Mouse (Mus musculus): ENCODE results near the gene Slc11a1.
"Not testable (repeated sequence)": the region's sequence is repeated elsewhere in the genome, so short reads cannot be mapped to it uniquely, and the experiment has no call there.

The Slc11a1 gene

DNA sequence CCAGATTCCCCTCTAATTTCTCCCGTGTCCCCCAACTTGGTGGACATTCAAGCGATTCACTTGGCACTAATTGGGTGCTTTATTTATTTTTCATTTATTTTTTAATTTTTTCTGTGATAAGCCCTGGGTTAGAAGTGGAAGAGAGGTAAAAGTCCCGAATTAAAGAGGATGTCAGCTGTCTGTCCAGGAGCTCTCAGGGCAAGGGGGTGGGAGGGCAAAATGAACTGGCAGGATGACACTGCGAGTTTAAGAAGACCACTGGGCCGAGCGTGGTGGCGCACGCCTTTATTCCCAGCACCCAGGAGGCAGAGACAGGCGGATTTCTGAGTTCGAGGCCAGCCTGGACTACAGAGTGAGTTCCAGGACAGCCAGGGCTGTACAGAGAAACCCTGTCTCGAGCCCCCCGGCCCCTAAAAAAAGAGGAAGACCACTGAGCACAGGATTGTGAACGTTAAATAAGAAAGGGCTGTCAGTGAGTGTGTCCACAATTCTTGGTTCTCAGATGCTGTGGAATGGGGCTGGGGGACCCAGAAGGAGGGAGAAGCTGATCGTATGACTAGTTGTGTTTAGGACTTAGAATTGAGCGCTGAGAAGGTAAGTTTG, 12.5 kb downstream of the Slc11a1 start:
- ATAC-seq (ENCODE audit: low TSS enrichment), result no peak

DNA sequence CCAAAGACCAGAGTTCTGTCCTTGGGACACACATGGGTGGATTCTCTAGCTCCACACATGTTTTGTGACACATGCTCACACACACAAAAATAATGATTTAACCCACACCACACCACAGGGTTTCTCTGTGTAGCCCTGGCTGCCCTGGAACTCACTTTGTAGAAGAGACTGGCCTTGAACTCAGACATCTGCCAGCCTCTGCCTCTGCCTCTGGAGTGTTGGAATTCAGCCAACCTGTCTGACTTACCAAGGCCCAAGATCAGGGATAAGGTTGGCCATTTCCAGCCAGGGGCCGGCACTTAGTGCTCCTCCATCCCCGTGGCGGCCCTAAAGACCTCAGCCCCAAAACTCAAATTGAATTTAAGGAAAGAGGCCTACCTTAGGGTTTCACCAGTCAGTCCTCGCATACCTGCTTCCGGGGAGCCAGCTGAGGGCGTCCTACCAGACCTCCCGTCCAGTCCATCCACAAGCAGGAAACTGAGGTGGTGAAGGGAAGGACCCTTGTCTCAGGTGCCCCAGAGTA, 13.5 kb downstream of the Slc11a1 start:
- no peak for ATAC-seq (ENCODE audit: low TSS enrichment)

DNA sequence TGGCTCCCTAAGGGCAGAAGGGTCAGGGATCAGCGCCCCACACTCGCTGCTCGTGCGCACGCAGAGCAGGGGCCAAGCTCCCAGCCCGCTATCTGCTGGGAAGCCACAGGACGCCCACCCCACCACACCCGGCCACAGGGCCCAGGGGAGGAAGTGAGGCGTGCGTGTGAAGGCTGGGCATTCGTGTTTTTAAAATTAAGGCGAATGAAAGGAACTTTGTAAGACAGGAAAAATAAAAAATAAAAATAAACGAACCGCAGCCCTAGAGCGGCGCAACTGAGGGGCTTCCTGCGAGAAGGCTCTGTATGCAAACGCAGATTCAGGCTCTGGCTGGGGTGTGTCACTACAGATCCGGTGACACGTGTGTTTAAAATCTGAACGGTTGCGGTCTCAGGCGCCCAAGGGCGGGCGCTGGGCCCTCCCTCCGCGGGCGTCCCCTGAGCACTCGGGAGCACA, 14.9 kb downstream of the Slc11a1 start:
- ATAC-seq (ENCODE audit: low TSS enrichment), result no peak

DNA sequence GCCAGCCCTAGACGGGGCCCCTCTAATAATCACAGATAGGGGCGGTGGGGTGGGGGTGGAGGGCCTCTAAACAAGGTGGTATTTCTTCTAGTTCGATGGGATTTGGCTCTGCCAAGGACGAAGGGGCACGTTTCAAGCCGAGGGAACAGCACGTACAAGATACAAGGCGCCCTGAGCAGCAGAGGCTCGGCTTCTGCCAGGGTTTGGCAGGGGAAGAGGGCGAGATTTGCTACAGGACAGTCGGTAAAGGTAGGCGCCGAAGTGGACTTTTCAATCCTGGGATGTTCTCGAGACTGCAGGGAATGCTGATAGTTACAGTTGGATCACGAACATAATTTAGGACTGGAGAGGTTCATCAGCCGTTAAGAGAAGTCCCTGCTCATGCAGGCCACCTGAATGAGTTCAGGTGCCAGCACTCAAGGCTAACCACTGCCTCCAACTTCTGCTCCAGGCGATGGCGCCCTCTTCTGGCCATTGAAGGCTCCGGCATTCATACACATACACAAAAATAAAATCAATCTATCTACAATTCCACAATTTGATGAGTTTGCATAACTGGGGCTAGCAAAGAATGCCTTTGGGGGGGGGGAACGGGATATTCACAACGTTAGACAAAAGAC, 15.4 kb downstream of the Slc11a1 start:
- ATAC-seq (ENCODE audit: low TSS enrichment), result no peak

DNA sequence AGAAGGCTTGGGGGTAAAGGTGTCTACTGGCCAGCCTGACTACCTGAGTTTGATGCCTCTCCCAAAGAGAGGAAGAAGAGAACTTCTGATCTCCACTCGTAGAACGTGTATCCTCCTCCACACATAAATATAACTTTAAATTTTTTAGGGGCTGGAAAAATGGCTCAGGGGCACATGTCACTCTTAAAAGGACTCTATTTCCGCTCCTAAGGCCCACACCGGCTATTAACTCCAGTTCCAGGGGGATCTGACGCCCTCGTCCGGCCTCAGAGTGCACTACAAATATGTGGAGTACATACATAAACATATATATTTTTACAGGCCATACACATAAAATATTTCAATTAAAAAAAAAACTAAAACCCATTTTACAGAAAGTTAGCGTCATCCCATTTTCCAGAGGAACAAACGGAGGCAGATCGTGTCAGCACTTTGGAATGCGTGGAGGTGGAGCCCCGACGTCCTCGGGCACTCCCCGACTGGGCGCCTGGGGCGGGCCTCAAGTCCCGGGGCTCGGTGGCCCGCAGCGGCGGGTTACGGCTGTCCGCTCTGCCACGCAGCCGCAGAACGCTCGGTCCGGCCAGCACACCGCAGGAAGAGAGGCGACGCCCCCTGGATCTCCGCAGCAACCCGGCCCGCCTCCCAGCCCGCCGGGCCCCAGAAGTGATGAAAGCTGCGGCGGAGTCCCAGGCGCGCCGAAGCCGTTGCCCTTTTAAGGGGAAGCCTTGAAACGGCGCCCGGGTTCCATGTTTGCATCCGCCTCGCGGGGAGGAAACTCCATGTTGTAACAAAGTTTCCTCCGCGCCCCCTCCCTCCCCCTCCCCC, 16.1 kb downstream of the Slc11a1 start, which contains the start of gene Ctdsp1:
Gene Ctdsp1 (plus strand): TSS at position 586 of the 825 bp plus-strand sequence.
- peak; percentile 61 for ATAC-seq (ENCODE audit: low TSS enrichment)

- no peak for ATAC-seq (ENCODE audit: low TSS enrichment)
These were observed 16.9 kb downstream of the Slc11a1 start for GRCm38 (mm10) chr1:74391844-74392441.

DNA sequence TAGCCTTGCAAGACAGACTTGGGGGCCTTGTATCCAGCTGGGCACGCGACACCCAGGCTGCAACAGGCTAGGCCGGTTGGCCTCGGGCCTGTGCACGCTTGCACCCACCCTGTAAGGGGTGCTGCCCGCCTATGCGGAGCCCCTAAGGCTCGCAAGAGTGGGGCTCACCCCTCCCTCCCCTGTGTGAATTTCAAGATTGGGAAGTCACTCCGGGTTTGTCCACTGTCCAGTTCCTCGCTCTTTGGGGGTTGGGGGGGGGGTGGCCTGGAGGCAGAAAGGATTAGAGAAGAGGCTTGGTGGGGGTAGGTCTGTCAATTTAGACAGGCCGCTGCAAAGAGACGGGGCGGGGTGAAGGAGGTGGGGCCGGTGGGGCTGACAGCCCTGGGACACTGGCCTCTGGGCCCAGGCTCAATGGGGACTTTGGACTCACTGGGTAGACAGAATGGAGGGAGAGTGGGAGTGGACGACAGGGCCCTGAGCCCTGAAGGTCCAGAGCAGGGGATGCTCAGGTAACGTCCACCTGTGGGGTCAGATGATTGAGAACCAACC, 17.5 kb downstream of the Slc11a1 start:
- ATAC-seq (ENCODE audit: low TSS enrichment), result no peak

GRCm38 (mm10) chr1:74393010-74393409, 18.0 kb downstream of the Slc11a1 start:
- no peak for ATAC-seq (ENCODE audit: low TSS enrichment)

- ATAC-seq (ENCODE audit: low TSS enrichment), result no peak
These were observed 18.7 kb downstream of the Slc11a1 start for GRCm38 (mm10) chr1:74393697-74394096.

GRCm38 (mm10) chr1:74394311-74394710, 19.3 kb downstream of the Slc11a1 start:
- ATAC-seq (ENCODE audit: low TSS enrichment), result no peak

DNA sequence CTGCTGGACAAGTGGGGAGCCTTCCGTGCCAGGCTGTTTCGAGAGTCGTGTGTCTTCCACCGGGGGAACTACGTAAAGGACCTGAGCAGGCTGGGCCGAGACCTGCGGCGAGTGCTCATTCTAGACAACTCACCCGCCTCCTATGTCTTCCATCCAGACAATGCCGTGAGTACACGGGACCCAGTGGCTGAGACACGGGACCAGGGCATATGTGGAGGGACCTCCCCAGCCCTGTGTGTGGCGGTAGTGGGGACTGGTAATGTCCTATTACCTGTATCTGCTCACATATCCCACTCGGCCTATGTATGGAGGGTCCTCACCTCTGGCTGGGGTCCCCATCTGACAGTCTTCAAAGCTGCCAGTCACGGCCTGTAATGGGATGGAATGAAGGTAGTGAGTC, 19.9 kb downstream of the Slc11a1 start:
- ATAC-seq (ENCODE audit: low TSS enrichment), result no peak

DNA sequence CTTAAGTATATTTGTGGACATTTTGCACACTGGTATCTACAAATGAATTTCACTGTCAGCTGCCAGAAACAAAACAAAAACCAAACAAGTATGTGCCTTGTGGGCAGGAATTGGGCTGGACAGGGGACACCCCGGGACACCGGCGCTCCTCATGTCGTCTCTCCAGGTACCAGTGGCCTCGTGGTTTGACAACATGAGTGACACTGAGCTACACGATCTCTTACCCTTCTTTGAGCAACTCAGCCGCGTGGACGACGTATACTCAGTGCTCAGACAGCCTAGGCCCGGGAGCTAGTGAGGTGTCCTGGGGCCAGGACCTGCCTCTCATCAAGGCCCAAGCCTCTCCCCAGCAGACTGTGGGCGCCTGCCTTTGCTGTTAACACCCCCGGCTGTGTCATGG, 20.3 kb downstream of the Slc11a1 start:
- no peak for ATAC-seq (ENCODE audit: low TSS enrichment)

- ATAC-seq (ENCODE audit: low TSS enrichment), result not testable (repeated sequence)
These were observed 21.6 kb downstream of the Slc11a1 start for GRCm38 (mm10) chr1:74396456-74397222.

- peak; percentile 82 for ATAC-seq (ENCODE audit: low TSS enrichment)
These were observed 22.4 kb downstream of the Slc11a1 start for GRCm38 (mm10) chr1:74397268-74397918.

- peak; percentile 67 for ATAC-seq (ENCODE audit: low TSS enrichment)
These were observed 23.0 kb downstream of the Slc11a1 start for GRCm38 (mm10) chr1:74397919-74398451.

DNA sequence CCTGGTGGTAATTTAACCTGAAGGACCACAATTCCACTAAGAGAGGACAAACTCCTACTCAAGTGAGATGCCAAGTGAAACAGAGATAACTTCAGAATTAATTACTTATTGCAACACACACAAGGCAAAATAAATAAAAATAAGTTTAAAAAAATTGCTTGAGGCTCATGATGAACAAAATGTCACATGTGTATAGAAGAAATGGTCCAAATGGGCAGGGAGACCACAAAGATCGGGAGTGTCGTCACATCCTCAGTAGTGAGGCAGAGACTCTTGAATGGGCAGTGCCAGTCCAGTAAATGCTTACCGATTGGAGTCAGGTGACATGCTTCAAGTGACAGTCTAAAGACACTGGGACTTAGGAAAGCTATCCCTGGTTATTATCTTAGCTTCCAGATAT, 25.5 kb downstream of the Slc11a1 start:
- no peak for ATAC-seq (ENCODE audit: low TSS enrichment)

DNA sequence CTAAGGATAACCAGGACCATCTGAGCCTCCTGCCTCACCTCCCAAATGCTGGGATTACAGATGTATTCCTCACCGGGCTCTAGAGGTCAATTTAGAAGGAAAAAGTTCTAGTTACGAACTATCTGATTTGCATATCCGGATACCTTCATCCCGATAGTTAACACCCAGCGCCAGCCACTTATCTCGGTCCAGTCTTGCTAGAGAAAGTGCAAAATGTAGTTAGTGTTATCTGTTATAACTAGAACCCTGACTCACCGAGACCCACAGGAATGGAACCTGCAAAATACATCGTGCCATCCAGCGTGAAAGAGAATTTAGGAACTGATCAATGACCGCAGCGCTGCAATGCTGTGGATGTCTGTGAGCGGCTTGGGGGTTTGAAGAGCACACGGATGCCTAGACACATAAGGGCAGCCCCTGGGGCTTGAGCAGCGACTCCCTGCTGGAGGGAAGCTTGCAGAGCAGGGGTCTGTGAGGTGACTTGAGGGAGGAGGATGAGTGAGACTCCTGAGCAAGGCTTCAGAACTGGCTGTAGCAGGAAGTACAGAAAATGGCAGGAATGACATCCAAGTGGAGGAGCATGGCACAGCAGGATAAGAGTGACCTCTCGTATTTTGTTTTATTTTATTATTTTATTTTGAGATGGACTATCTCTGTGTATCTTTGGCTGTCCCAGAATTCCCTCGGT, 26.2 kb downstream of the Slc11a1 start:
- ATAC-seq (ENCODE audit: low TSS enrichment), result no peak

DNA sequence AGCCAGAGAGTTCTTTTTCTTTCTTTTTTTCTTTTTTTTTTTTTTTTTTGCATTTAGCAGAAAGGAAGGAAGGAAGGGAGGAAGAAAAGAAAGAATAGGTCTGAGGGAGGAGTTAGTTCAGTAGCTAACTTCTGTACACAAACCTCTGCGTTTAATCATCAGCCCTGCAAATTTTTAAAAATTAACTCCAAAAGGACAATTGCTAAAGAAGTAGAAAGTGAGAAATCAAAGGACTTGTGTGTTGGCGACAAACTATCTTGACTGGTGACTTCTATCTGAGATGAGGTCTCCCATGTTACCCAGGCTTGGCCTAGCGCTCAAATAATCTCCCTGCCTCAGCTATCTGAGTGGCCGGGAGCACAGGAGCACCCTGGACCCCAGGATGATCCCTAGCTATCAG, 29.2 kb downstream of the Slc11a1 start:
- ATAC-seq (ENCODE audit: low TSS enrichment), result no peak

Data from frontal cortex, adult (tissue).